Mouse (Mus musculus): ENCODE measurements around the gene Bzw2. TPM values are rescaled to one million over a fixed set of nuclear protein-coding genes. Genes with fewer than 3 reads are reported as not detected.

Gene Bzw2
- polyA plus RNA-seq, 1 experiment from 2014 or later: 387 TPM

DNA sequence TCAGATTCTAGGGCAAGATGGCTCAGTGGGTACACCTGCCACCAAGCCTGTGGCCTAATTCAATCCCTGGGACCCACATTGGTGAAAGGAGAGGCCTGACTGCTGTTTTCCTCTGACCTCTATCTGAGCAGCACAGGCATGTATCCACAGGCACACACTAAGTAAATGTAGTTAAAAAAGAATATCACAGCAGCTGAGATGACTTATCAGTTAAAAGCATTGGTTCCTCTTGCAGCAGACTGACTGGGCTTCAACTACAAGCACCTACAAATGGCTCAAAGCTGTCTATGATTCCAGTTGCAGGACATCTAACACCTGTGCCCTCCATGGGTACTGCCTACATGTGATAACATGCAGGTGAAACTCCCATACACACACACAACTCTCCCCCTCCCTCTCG lies 69.1 kb downstream of the Bzw2 start:
- WGBS: 97% methylated on average over 1 of the region's 1 CpGs
- no peaks in the 10 kb centered on the region for H3K4me1 ChIP-seq (ENCODE audit: control insufficient read depth, insufficient read depth, low read length)
- DNase-seq (ENCODE audit: low spot score): no peak
- H3K4me2 ChIP-seq (ENCODE audit: low read depth, low read length): no peak overlapping the region
- peaks cover 5% of the 10 kb centered on the region; the same call in 1 of the 2 replicates for H3K36me3 ChIP-seq (replicated peaks; ENCODE audit: control insufficient read depth, insufficient read depth, low read depth, low read length)
- H3K9ac ChIP-seq (replicated peaks; ENCODE audit: low read length): no peak overlapping the region
- no peak overlapping the region for H3K27ac ChIP-seq (replicated peaks; ENCODE audit: low read depth, low read length)
- no peak for ATAC-seq (replicated peaks; ENCODE audit: insufficient number of reproducible peaks, low FRiP score, low TSS enrichment, low read depth)
- H3K4me3 ChIP-seq (ENCODE audit: low read depth, low read length): no peak overlapping the region
- no peaks in the 10 kb centered on the region for H3K27me3 ChIP-seq (ENCODE audit: control insufficient read depth, insufficient read depth, low read length)
- H3K9me3 ChIP-seq (replicated peaks; ENCODE audit: control insufficient read depth, low read length): no peaks in the 10 kb centered on the region

- H3K9me3 ChIP-seq (replicated peaks; ENCODE audit: control insufficient read depth, low read length): no peaks in the 10 kb centered on the region
- 97% methylated on average over 2 of the region's 2 CpGs for WGBS
- no peak overlapping the region for H3K9ac ChIP-seq (replicated peaks; ENCODE audit: low read length)
- H3K4me2 ChIP-seq (ENCODE audit: low read depth, low read length): no peak overlapping the region
- H3K4me3 ChIP-seq (ENCODE audit: low read depth, low read length): no peak overlapping the region
- H3K27me3 ChIP-seq (ENCODE audit: control insufficient read depth, insufficient read depth, low read length): no peaks in the 10 kb centered on the region
- no peak for DNase-seq (ENCODE audit: low spot score)
- H3K27ac ChIP-seq (replicated peaks; ENCODE audit: low read depth, low read length): no peak overlapping the region
- no peaks in the 10 kb centered on the region for H3K4me1 ChIP-seq (ENCODE audit: control insufficient read depth, insufficient read depth, low read length)
- no peaks in the 10 kb centered on the region for H3K36me3 ChIP-seq (replicated peaks; ENCODE audit: control insufficient read depth, insufficient read depth, low read depth, low read length)
- ATAC-seq (replicated peaks; ENCODE audit: insufficient number of reproducible peaks, low FRiP score, low TSS enrichment, low read depth): no peak
These were observed 72.5 kb downstream of the Bzw2 start for GRCm38 (mm10) chr12:36085380-36085779.

DNA sequence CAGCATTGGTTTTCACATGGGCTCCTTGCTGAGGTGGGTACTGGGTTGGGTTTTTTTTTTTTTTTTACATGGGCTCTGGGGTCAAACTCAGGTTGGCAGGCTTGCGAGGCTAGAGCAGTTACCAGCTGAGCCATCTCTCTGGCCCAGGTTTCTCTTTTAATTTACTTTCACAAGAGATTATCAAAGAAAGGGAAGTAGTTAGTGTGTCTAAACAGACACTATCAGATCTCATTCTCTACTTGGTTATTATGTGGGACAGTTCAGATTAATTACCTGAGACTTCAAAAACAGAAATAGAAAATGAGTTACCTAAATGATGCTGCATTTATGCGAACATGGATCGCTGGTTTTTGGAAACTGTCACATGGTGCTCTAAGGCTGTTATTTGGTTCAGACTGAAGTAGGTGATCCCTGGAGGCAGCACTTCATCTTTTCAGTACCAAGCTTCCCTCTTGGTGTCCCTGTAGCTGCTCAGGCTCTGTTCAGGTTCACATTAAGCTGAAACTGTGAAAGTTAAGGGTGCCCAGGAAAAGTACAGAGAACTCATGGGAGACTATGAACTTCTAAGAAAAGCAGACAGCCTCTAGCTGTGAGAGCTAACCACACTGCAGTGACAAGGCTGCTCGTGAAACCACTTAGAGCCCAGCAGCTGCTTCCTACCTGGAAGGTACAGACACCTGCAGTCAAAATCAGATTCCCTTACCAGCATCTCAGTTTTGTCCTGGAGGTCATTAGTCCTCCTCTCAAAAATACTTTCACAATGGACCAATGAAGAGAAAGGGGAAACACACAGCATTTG lies 79.6 kb downstream of the Bzw2 start:
- no peak overlapping the region for H3K4me2 ChIP-seq (ENCODE audit: low read depth, low read length)
- ATAC-seq (replicated peaks; ENCODE audit: insufficient number of reproducible peaks, low FRiP score, low TSS enrichment, low read depth) (no peak), DNase-seq (ENCODE audit: low spot score) (no peak)
- H3K4me3 ChIP-seq (ENCODE audit: low read depth, low read length): no peak overlapping the region
- 74% methylated on average over 4 of the region's 4 CpGs for WGBS
- H3K9me3 ChIP-seq (replicated peaks; ENCODE audit: control insufficient read depth, low read length): no peaks in the 10 kb centered on the region
- no peak overlapping the region for H3K27ac ChIP-seq (replicated peaks; ENCODE audit: low read depth, low read length)
- H3K4me1 ChIP-seq (ENCODE audit: control insufficient read depth, insufficient read depth, low read length): no peaks in the 10 kb centered on the region
- no peak overlapping the region for H3K9ac ChIP-seq (replicated peaks; ENCODE audit: low read length)
- no peaks in the 10 kb centered on the region for H3K27me3 ChIP-seq (ENCODE audit: control insufficient read depth, insufficient read depth, low read length)
- no peaks in the 10 kb centered on the region for H3K36me3 ChIP-seq (replicated peaks; ENCODE audit: control insufficient read depth, insufficient read depth, low read depth, low read length)

- no peak overlapping the region for H3K4me2 ChIP-seq (ENCODE audit: low read depth, low read length)
- no peaks in the 10 kb centered on the region for H3K9me3 ChIP-seq (replicated peaks; ENCODE audit: control insufficient read depth, low read length)
- WGBS: 33% methylated on average over 5 of the region's 5 CpGs
- DNase-seq (ENCODE audit: low spot score): no peak
- H3K9ac ChIP-seq (replicated peaks; ENCODE audit: low read length): no peak overlapping the region
- no peaks in the 10 kb centered on the region for H3K27me3 ChIP-seq (ENCODE audit: control insufficient read depth, insufficient read depth, low read length)
- H3K4me1 ChIP-seq (ENCODE audit: control insufficient read depth, insufficient read depth, low read length): no peaks in the 10 kb centered on the region
- H3K4me3 ChIP-seq (ENCODE audit: low read depth, low read length): no peak overlapping the region
- no peaks in the 10 kb centered on the region for H3K36me3 ChIP-seq (replicated peaks; ENCODE audit: control insufficient read depth, insufficient read depth, low read depth, low read length)
- ATAC-seq (replicated peaks; ENCODE audit: insufficient number of reproducible peaks, low FRiP score, low TSS enrichment, low read depth): no peak
- H3K27ac ChIP-seq (replicated peaks; ENCODE audit: low read depth, low read length): no peak overlapping the region
These were observed 85.0 kb downstream of the Bzw2 start for GRCm38 (mm10) chr12:36072860-36073259.

GRCm38 (mm10) chr12:36070231-36070630 lies 87.6 kb downstream of the Bzw2 start:
- no peak for DNase-seq (ENCODE audit: low spot score)
- H3K27ac ChIP-seq (replicated peaks; ENCODE audit: low read depth, low read length): no peak overlapping the region
- no peak overlapping the region for H3K9ac ChIP-seq (replicated peaks; ENCODE audit: low read length)
- no peak for ATAC-seq (replicated peaks; ENCODE audit: insufficient number of reproducible peaks, low FRiP score, low TSS enrichment, low read depth)
- 90% methylated on average over 4 of the region's 4 CpGs for WGBS
- H3K27me3 ChIP-seq (ENCODE audit: control insufficient read depth, insufficient read depth, low read length): no peaks in the 10 kb centered on the region
- H3K9me3 ChIP-seq (replicated peaks; ENCODE audit: control insufficient read depth, low read length): no peaks in the 10 kb centered on the region
- no peak overlapping the region for H3K4me2 ChIP-seq (ENCODE audit: low read depth, low read length)
- no peaks in the 10 kb centered on the region for H3K4me1 ChIP-seq (ENCODE audit: control insufficient read depth, insufficient read depth, low read length)
- H3K4me3 ChIP-seq (ENCODE audit: low read depth, low read length): no peak overlapping the region
- H3K36me3 ChIP-seq (replicated peaks; ENCODE audit: control insufficient read depth, insufficient read depth, low read depth, low read length): no peaks in the 10 kb centered on the region

DNA sequence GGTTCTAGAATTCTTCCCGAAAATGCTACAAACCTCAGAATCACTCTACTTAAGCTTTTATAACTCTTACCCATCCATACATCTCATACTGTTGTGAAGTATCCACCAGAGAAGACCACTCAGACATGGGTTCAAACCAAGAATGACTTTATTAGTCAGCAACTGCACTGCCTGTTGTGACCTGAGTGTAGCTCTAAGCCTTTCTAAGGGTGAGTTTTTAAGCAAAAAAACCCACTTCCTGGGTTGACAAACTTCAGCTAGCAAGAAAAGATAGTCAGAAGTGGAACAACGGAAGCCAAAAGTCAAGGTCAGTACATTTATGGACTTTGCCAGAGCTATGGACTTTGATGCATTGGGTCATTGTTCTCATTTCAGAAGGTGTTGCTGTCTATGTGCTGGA lies 90.3 kb downstream of the Bzw2 start:
- Histone ChIP-seq H3K4me1 (ENCODE audit: control insufficient read depth, insufficient read depth, low read length) (no peaks in the 10 kb centered on the region), H3K9ac (replicated peaks; ENCODE audit: low read length) (no peak overlapping the region), H3K27ac (replicated peaks; ENCODE audit: low read depth, low read length) (no peak overlapping the region), H3K4me2 (ENCODE audit: low read depth, low read length) (no peak overlapping the region), H3K9me3 (replicated peaks; ENCODE audit: control insufficient read depth, low read length) (no peaks in the 10 kb centered on the region), H3K36me3 (replicated peaks; ENCODE audit: control insufficient read depth, insufficient read depth, low read depth, low read length) (no peaks in the 10 kb centered on the region), H3K27me3 (ENCODE audit: control insufficient read depth, insufficient read depth, low read length) (no peaks in the 10 kb centered on the region), H3K4me3 (ENCODE audit: low read depth, low read length) (no peak overlapping the region)
- ATAC-seq (replicated peaks; ENCODE audit: insufficient number of reproducible peaks, low FRiP score, low TSS enrichment, low read depth) (no peak), DNase-seq (ENCODE audit: low spot score) (no peak)
- 92% methylated on average over 2 of the region's 2 CpGs for WGBS

DNA sequence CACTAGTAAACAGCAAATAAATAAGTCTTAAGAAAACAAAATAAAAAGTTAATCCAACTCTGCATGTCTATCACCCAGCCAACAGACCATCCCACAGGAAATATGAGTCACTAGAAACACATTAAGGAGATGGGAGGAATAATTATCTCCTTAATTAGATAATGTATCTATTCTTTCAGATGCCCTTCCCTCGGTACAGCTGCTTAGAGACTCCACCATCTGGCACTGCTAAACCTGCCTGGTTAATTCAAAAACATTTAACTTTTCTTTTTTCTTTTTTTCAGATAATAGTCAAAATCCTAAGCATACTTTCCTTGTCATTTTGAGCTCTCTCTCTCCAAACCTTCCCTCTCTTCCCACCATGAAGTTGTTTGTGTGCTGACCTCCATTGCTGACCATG lies 92.0 kb downstream of the Bzw2 start:
- WGBS: 72% methylated on average over 1 of the region's 1 CpGs
- no peak overlapping the region for H3K4me2 ChIP-seq (ENCODE audit: low read depth, low read length)
- no peaks in the 10 kb centered on the region for H3K27me3 ChIP-seq (ENCODE audit: control insufficient read depth, insufficient read depth, low read length)
- no peaks in the 10 kb centered on the region for H3K36me3 ChIP-seq (replicated peaks; ENCODE audit: control insufficient read depth, insufficient read depth, low read depth, low read length)
- no peak overlapping the region for H3K9ac ChIP-seq (replicated peaks; ENCODE audit: low read length)
- no peak overlapping the region for H3K4me3 ChIP-seq (ENCODE audit: low read depth, low read length)
- no peak for DNase-seq (ENCODE audit: low spot score)
- H3K9me3 ChIP-seq (replicated peaks; ENCODE audit: control insufficient read depth, low read length): no peaks in the 10 kb centered on the region
- H3K27ac ChIP-seq (replicated peaks; ENCODE audit: low read depth, low read length): no peak overlapping the region
- no peak for ATAC-seq (replicated peaks; ENCODE audit: insufficient number of reproducible peaks, low FRiP score, low TSS enrichment, low read depth)
- no peaks in the 10 kb centered on the region for H3K4me1 ChIP-seq (ENCODE audit: control insufficient read depth, insufficient read depth, low read length)

DNA sequence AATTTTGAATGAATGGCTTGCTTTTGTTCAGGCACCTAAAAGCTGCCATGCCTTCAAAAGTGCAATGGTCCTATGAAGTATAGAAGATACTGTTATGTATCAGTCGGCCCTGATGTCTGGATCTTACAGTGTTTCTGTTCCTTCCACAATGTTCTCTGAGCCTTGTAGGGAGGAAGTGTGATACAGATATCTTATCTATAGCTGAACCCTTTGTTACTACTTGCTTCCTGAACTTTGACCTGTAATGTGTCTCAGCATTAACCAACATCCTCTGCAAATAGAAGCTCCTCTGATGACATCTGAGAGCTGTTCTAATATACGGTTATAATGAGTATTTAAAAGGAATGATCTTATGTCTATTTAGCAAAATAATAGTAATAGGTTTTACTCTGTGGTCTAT lies 100.2 kb downstream of the Bzw2 start:
- H3K4me3 ChIP-seq (ENCODE audit: low read depth, low read length): no peak overlapping the region
- ATAC-seq (replicated peaks; ENCODE audit: insufficient number of reproducible peaks, low FRiP score, low TSS enrichment, low read depth) (no peak), DNase-seq (ENCODE audit: low spot score) (no peak)
- WGBS: 90% methylated on average over 2 of the region's 2 CpGs
- no peak overlapping the region for H3K27ac ChIP-seq (replicated peaks; ENCODE audit: low read depth, low read length)
- H3K9me3 ChIP-seq (replicated peaks; ENCODE audit: control insufficient read depth, low read length): no peaks in the 10 kb centered on the region
- H3K27me3 ChIP-seq (ENCODE audit: control insufficient read depth, insufficient read depth, low read length): no peaks in the 10 kb centered on the region
- no peaks in the 10 kb centered on the region for H3K36me3 ChIP-seq (replicated peaks; ENCODE audit: control insufficient read depth, insufficient read depth, low read depth, low read length)
- no peaks in the 10 kb centered on the region for H3K4me1 ChIP-seq (ENCODE audit: control insufficient read depth, insufficient read depth, low read length)
- no peak overlapping the region for H3K4me2 ChIP-seq (ENCODE audit: low read depth, low read length)
- no peak overlapping the region for H3K9ac ChIP-seq (replicated peaks; ENCODE audit: low read length)
